Comparison of ENCODE assay signal across 20 mouse cellular contexts in genomic region chr1:84217777-84218176, GRCm38 (mm10).
DNase-seq lines count a peak whose midpoint lies in the region; ATAC-seq and TF ChIP-seq lines count a peak whose summit lies in the region.
"Had no signal": no experiment of that assay in that cellular context is flagged by ENCODE, and none has a peak within 500 bp of the region (broad histone marks: within the 10 kb centered on the region; RNA-seq: fewer than 3 reads in every experiment).

No protein-coding gene starts in this region.

- no peaks in the 10 kb centered on the region for H3K9me3 ChIP-seq in ES-Bruce4 (replicated peaks; ENCODE audit: control insufficient read depth, insufficient read depth, low read length, poor library complexity, severe bottlenecking)
- H3K9me3 ChIP-seq in intestine, postnatal 0 days (ENCODE audit: control insufficient read depth), result no peaks in the 10 kb centered on the region
- H3K9me3 ChIP-seq: embryonic facial prominence, embryonic 10.5 days; heart, embryonic 13.5 days; midbrain, embryonic 13.5 days; neural tube, embryonic 12.5 days had no signal

- TF ChIP-seq CTCF in ES-Bruce4 (IDR thresholded peaks at IDR 0.05; ENCODE audit: low read depth, low read length), result no peak
- no peak for TF ChIP-seq CTCF in intestine, postnatal 0 days (IDR thresholded peaks at IDR 0.05; ENCODE audit: low read depth)

- no peak overlapping the region for H3K9ac ChIP-seq in ES-Bruce4 (ENCODE audit: low read depth, poor library complexity, severe bottlenecking)
- no peak overlapping the region for H3K9ac ChIP-seq in intestine, postnatal 0 days (ENCODE audit: low read depth, low read length)
- H3K9ac ChIP-seq: heart, embryonic 13.5 days; liver, postnatal 0 days; midbrain, embryonic 13.5 days; neural tube, embryonic 12.5 days had no signal

- H3K27me3 ChIP-seq in ES-Bruce4 (ENCODE audit: control insufficient read depth, insufficient read depth, low read length, poor library complexity, severe bottlenecking), result no peaks in the 10 kb centered on the region
- no peaks in the 10 kb centered on the region for H3K27me3 ChIP-seq in intestine, postnatal 0 days (replicated peaks; ENCODE audit: control insufficient read depth, insufficient read depth, low read length)
- H3K27me3 ChIP-seq: heart, embryonic 13.5 days; midbrain, embryonic 13.5 days; neural tube, embryonic 12.5 days had no signal

- TF ChIP-seq POLR2A in ES-Bruce4 (IDR thresholded peaks at IDR 0.05; ENCODE audit: insufficient read depth, low read length), result no peak

- WGBS in intestine, postnatal 0 days, result 33% methylated on average over 2 of the region's 2 CpGs

- TF ChIP-seq EP300 in ES-Bruce4 (IDR thresholded peaks at IDR 0.05; ENCODE audit: insufficient read depth, low read depth, low read length), result peak; percentile 94

- no peak overlapping the region for H3K4me2 ChIP-seq in intestine, postnatal 0 days (replicated peaks; ENCODE audit: low read depth)
- H3K4me2 ChIP-seq: heart, embryonic 13.5 days; midbrain, embryonic 13.5 days; neural tube, embryonic 12.5 days had no signal

- no peak overlapping the region for H3K4me3 ChIP-seq in ES-Bruce4 (ENCODE audit: low read depth, low read length)
- H3K4me3 ChIP-seq in intestine, postnatal 0 days (ENCODE audit: low read depth, low read length), result no peak overlapping the region
- H3K4me3 ChIP-seq: embryonic facial prominence, embryonic 10.5 days; erythroblast, embryonic 14.5 days; heart, embryonic 13.5 days; layer of hippocampus, adult 2 months; midbrain, embryonic 13.5 days; neural tube, embryonic 12.5 days had no signal

- peak overlapping the region; percentile 63; the same call in 1 of the 2 replicates for H3K27ac ChIP-seq in ES-Bruce4 (ENCODE audit: insufficient read depth, low read length)
- H3K27ac ChIP-seq in intestine, postnatal 0 days (ENCODE audit: low read depth, low read length), result no peak overlapping the region
- H3K27ac ChIP-seq: embryonic facial prominence, embryonic 10.5 days; heart, embryonic 13.5 days; midbrain, embryonic 13.5 days; neural tube, embryonic 12.5 days had no signal

- H3K36me3 ChIP-seq in ES-Bruce4 (ENCODE audit: control insufficient read depth, insufficient read depth, low read length, poor library complexity, severe bottlenecking), result no peaks in the 10 kb centered on the region
- no peaks in the 10 kb centered on the region for H3K36me3 ChIP-seq in intestine, postnatal 0 days (ENCODE audit: control insufficient read depth, insufficient read depth)
- H3K36me3 ChIP-seq: embryonic facial prominence, embryonic 10.5 days; heart, embryonic 13.5 days; midbrain, embryonic 13.5 days; neural tube, embryonic 12.5 days had no signal

- H3K4me1 ChIP-seq in ES-Bruce4 (ENCODE audit: control insufficient read depth, insufficient read depth, low read length), result peaks cover 4% of the 10 kb centered on the region
- H3K4me1 ChIP-seq in intestine, postnatal 0 days (replicated peaks; ENCODE audit: control insufficient read depth, insufficient read depth, low read length), result no peaks in the 10 kb centered on the region
- H3K4me1 ChIP-seq: neural tube, embryonic 12.5 days had no signal

- no peak for DNase-seq in cerebellum, postnatal 4 days (ENCODE audit: low spot score in 2 of 2)
- DNase-seq in cerebellum, adult 11-12 months, result peak; percentile 66
- DNase-seq in cerebellum, postnatal 36 days, result peak; percentile 41 to 55
- no peak for DNase-seq in c-Kit-positive CD71-positive TER-119-positive erythroid progenitor cells, embryonic 14.5 days (ENCODE audit: low spot score)
- no peak for DNase-seq in ovary, postnatal 36 days (ENCODE audit: low spot score)
- DNase-seq: adrenal gland, adult 2 months; gastrocnemius, postnatal 25 days; heart, postnatal 4 days; liver, postnatal 0 days; right cerebral cortex, postnatal 25 days; thymus, adult 18-20 months had no signal

- ATAC-seq in cerebellum, adult (ENCODE audit: insufficient number of reproducible peaks, low FRiP score, low TSS enrichment), result peak; percentile 83
- ATAC-seq in intestine, postnatal 0 days, result no peak
- ATAC-seq: liver, postnatal 0 days; midbrain, embryonic 13.5 days had no signal

Comparison
In these comparisons a context has a peak if more than half of its experiments do, and no peak if none do; other contexts are left out.
1. DNase-seq: peak in cerebellum, adult 11-12 months (single experiment) and cerebellum, postnatal 36 days (2 of 2); none in cerebellum, postnatal 4 days (0 of 2), c-Kit-positive CD71-positive TER-119-positive erythroid progenitor cells, embryonic 14.5 days (single experiment) and ovary, postnatal 36 days (single experiment).